7 mouse cellular contexts compared by ENCODE assay signal in the genomic region with DNA sequence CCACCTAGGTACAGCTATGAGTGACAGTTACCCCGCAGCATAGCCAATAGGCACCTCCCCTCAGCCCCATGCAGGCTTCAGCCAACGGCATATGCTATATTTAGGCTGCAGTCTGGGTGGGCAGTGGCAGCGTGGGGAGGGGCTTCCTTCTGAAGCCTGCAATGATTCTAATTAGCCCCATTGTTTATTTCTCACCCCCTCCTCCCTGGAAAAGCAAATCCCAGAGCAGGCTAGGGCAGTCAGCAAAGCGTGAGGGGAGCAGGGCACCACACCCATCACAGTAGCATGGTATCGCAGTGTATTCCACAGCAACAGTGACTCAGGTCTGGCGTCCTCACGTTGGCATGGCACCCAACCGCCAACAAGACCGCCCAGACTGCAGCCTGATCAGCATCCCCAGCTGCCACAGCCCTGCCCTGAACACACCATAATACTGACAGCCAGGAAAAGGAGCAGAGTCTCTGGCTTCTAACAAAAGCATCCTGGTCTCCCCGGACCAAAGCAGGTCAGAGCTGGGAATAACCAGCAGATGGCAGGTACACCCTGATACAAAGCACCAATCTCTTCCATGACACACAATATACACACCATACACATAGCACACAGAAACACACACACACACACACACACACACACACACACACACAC. TPM values are rescaled to one million over a fixed set of nuclear protein-coding genes. Genes with fewer than 3 reads are reported as not detected.
DNase-seq lines count a peak whose midpoint lies in the region; ATAC-seq and TF ChIP-seq lines count a peak whose summit lies in the region.

No protein-coding gene starts in this region.

- no peaks in the 10 kb centered on the region for H3K27me3 ChIP-seq in hindbrain, embryonic 11.5 days (ENCODE audit: control insufficient read depth, insufficient read depth, low read length)
- H3K27me3 ChIP-seq in limb, embryonic 12.5 days, result peaks cover 25% of the 10 kb centered on the region

- H3K4me2 ChIP-seq in hindbrain, embryonic 11.5 days (replicated peaks; ENCODE audit: low read depth, low read length), result no peak overlapping the region; the same call in 1 of the 2 replicates
- peak overlapping the region; percentile 21 for H3K4me2 ChIP-seq in limb, embryonic 12.5 days

- H3K9ac ChIP-seq in hindbrain, embryonic 11.5 days (ENCODE audit: low read depth, low read length), result peak overlapping the region; percentile 24; the same call in 1 of the 2 replicates
- H3K9ac ChIP-seq in limb, embryonic 12.5 days (replicated peaks), result no peak overlapping the region

- no peaks in the 10 kb centered on the region for H3K36me3 ChIP-seq in hindbrain, embryonic 11.5 days (ENCODE audit: control insufficient read depth, insufficient read depth, low read length)
- no peaks in the 10 kb centered on the region for H3K36me3 ChIP-seq in limb, embryonic 12.5 days

- H3K9me3 ChIP-seq in hindbrain, embryonic 11.5 days (ENCODE audit: control insufficient read depth, low read length), result no peaks in the 10 kb centered on the region
- no peaks in the 10 kb centered on the region for H3K9me3 ChIP-seq in limb, embryonic 12.5 days

- H3K27ac ChIP-seq in cortical plate, adult 2 months (ENCODE audit: insufficient read depth, low read length), result peak overlapping the region; percentile 36
- peak overlapping the region; percentile 91 for H3K27ac ChIP-seq in hindbrain, embryonic 11.5 days (ENCODE audit: low read depth, low read length)
- H3K27ac ChIP-seq in limb, embryonic 12.5 days, result no peak overlapping the region

- H3K4me3 ChIP-seq in cortical plate, adult 2 months (ENCODE audit: insufficient read depth, low read length), result 0 out of 2 replicates have a peak overlapping the region, but pooled peaks have one; percentile 0
- no peak overlapping the region for H3K4me3 ChIP-seq in hindbrain, embryonic 11.5 days (ENCODE audit: low read depth, low read length)
- no peak overlapping the region for H3K4me3 ChIP-seq in limb, embryonic 12.5 days (replicated peaks)

- peak; percentile 85 for ATAC-seq in hindbrain, embryonic 11.5 days (ENCODE audit: low FRiP score)
- ATAC-seq in limb, embryonic 12.5 days (ENCODE audit: insufficient number of reproducible peaks, insufficient read depth, low FRiP score, low TSS enrichment, low read depth), result no peak

- no peak for TF ChIP-seq CTCF in cortical plate, adult 2 months (IDR thresholded peaks at IDR 0.05; ENCODE audit: extremely low read depth, insufficient read depth, low read length)

- WGBS in hindbrain, embryonic 11.5 days, result 6% methylated on average over 10 of the region's 10 CpGs
- 4% methylated on average over 10 of the region's 10 CpGs for WGBS in limb, embryonic 12.5 days

- H3K4me1 ChIP-seq in cortical plate, adult 2 months (ENCODE audit: control insufficient read depth, insufficient read depth, low read length), result peaks cover 7% of the 10 kb centered on the region
- peaks cover 13% of the 10 kb centered on the region for H3K4me1 ChIP-seq in hindbrain, embryonic 11.5 days (replicated peaks; ENCODE audit: control insufficient read depth, insufficient read depth, low read length)
- H3K4me1 ChIP-seq in limb, embryonic 12.5 days (replicated peaks), result peaks cover 19% of the 10 kb centered on the region

- no peak for TF ChIP-seq POLR2A in cortical plate, adult 2 months (IDR thresholded peaks at IDR 0.05; ENCODE audit: extremely low read depth, insufficient read depth, low read length)

- DNase-seq in 3134 (ENCODE audit: extremely low read depth, insufficient read length, low spot score) (peak; percentile 63), 416B (ENCODE audit: low read depth) (peak; percentile 68)
- DNase-seq in hindbrain, embryonic 11.5 days (ENCODE audit: low spot score), result peak; percentile 62
- DNase-seq in right cerebral cortex, adult 18-20 months, result peak; percentile 83
- no peak for DNase-seq in spleen, adult 18-20 months

RNA-seq across cellular contexts. Expression of gene Ccdc187, which starts 4.0 kb away (rescaled TPM):
- 0.85 and 2.2 TPM in 2 replicates for polyA plus RNA-seq in cortical plate, adult 2 months (2012; rRNA removed)
- 0.07 and 0.19 TPM in 2 replicates for polyA plus RNA-seq in hindbrain, embryonic 11.5 days (2014; fragmentation: Nextera tagmentation; extraction: Ambion mirVana)
- polyA plus RNA-seq in limb, embryonic 12.5 days (2016; fragmentation: Nextera tagmentation; extraction: Ambion mirVana), result not detected in 2 replicates

RNA-seq across cellular contexts. Expression of gene Gpsm1, which starts 17.0 kb away (rescaled TPM):
- 45.3 and 49.2 TPM in 2 replicates for polyA plus RNA-seq in cortical plate, adult 2 months (2012; rRNA removed)
- polyA plus RNA-seq in hindbrain, embryonic 11.5 days (2014; fragmentation: Nextera tagmentation; extraction: Ambion mirVana), result 46.9 and 48.5 TPM in 2 replicates
- polyA plus RNA-seq in limb, embryonic 12.5 days (2016; fragmentation: Nextera tagmentation; extraction: Ambion mirVana), result 73.4 and 74.1 TPM in 2 replicates

RNA-seq across cellular contexts. Expression of gene Dnlz, which starts 53.6 kb away (rescaled TPM):
- polyA plus RNA-seq in cortical plate, adult 2 months (2012; rRNA removed), result 37.9 and 38.0 TPM in 2 replicates
- polyA plus RNA-seq in hindbrain, embryonic 11.5 days (2014; fragmentation: Nextera tagmentation; extraction: Ambion mirVana), result 27.3 and 29.6 TPM in 2 replicates
- polyA plus RNA-seq in limb, embryonic 12.5 days (2016; fragmentation: Nextera tagmentation; extraction: Ambion mirVana), result 32.2 and 32.5 TPM in 2 replicates

Comparison
In these comparisons a context has a peak if more than half of its experiments do, and no peak if none do; other contexts are left out.
1. DNase-seq: peak in 3134 (single experiment), 416B (single experiment), hindbrain, embryonic 11.5 days (single experiment) and right cerebral cortex, adult 18-20 months (single experiment); none in spleen, adult 18-20 months (0 of 2).